Mouse (Mus musculus) testis, adult 2 months (tissue): ENCODE results near the gene Unc13d. TPM values are rescaled to one million over a fixed set of nuclear protein-coding genes. Genes with fewer than 3 reads are reported as not detected.
A peak's percentile ranks its signal among the peaks of the same experiment; 100 is the strongest.
"Not testable (repeated sequence)": the region's sequence is repeated elsewhere in the genome, so short reads cannot be mapped to it uniquely, and the experiment has no call there.

Source experiments
- H3K27ac ChIP-seq: fragments of 200-500 bp; 2 replicates; pipeline ENCODE4 v1.5.1; 2012; ENCODE audit warnings: low read depth, low read length; ENCODE audit not compliant: control insufficient read depth, insufficient read depth
- H3K27me3 ChIP-seq: fragments of 200-500 bp; 2 replicates; pipeline ENCODE4 v1.6.1; 2012; ENCODE audit warnings: mild to moderate bottlenecking, low read length, moderate library complexity; ENCODE audit not compliant: control insufficient read depth, insufficient read depth
- H3K36me3 ChIP-seq: fragments of 200-500 bp; 2 replicates; pipeline ENCODE4 v1.6.1; 2012; ENCODE audit warnings: mild to moderate bottlenecking, low read length; ENCODE audit not compliant: control insufficient read depth, insufficient read depth
- H3K4me1 ChIP-seq: fragments of 200-500 bp; 2 replicates; pipeline ENCODE4 v1.6.1; 2012; ENCODE audit warnings: low read length; ENCODE audit not compliant: control insufficient read depth, insufficient read depth
- H3K4me3 ChIP-seq: fragments of 200-500 bp; 2 replicates; pipeline ENCODE4 v1.5.1; 2012; ENCODE audit warnings: low read depth, mild to moderate bottlenecking, low read length, moderate library complexity, mixed read lengths; ENCODE audit not compliant: control insufficient read depth
- CTCF ChIP-seq: fragments of 200-500 bp; IDR thresholded peaks from 2 replicates; pipeline ENCODE4 v1.5.1; 2012; ENCODE audit warnings: low read depth, mild to moderate bottlenecking, inconsistent platforms, low read length, moderate library complexity; ENCODE audit not compliant: control insufficient read depth, insufficient read depth, insufficient replicate concordance
- POLR2A ChIP-seq: fragments of 200-500 bp; IDR thresholded peaks from 2 replicates; pipeline ENCODE4 v1.6.1; 2012; ENCODE audit warnings: low read depth, mild to moderate bottlenecking, inconsistent platforms, low read length, moderate library complexity; ENCODE audit not compliant: control insufficient read depth
- polyA plus RNA-seq: library from polyadenylated mRNA; depleted of rRNA; stranded (reverse); fragments of >200 nt; gene quantifications from 2 replicates; pipeline ENCODE4 v1.2.3, GENCODE M21; 2012; rRNA removed

The Unc13d gene
- polyA plus RNA-seq = 3.4 and 3.8 TPM in 2 replicates

GRCm38 (mm10) chr11:116077446-116078204, at the start of gene Unc13d:
Unc13d (minus strand) TSS chr11:116077961.
- Histone ChIP-seq H3K36me3 (no peaks in the 10 kb centered on the region), H3K27me3 (no peaks in the 10 kb centered on the region), H3K27ac (0 out of 2 replicates have a peak within 1 kb of the TSS, but pooled peaks have one; percentile 27), H3K4me3 (peak within 1 kb of the TSS; percentile 28), H3K4me1 (peaks cover 10% of the 10 kb centered on the region)
- no peak for TF ChIP-seq CTCF
- no peak for TF ChIP-seq POLR2A

DNA sequence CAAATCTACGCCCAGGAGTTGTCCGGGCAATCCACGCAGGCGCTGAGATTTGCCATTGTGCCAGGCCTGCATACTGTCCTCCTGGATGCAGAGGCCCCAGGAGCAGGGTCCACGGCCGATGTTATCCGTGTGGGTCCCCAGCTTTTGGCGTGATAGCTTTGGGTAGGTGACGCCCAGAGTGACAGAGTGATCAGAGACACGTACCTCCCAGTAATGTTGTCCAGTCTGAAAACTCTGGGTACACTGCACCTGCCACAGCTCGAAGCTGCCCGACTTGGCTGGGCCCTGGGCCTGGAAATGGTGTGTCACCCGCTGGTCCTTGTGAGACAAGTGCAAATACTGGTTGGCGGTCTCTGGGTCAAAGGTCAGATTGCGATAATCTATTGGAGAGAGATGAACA, 48.5 kb upstream of the Unc13d start:
- H3K27me3 ChIP-seq = no peaks in the 10 kb centered on the region
- H3K4me1 ChIP-seq = peaks cover 15% of the 10 kb centered on the region
- no peak overlapping the region for H3K4me3 ChIP-seq
- no peak overlapping the region for H3K27ac ChIP-seq
- H3K36me3 ChIP-seq = no peaks in the 10 kb centered on the region
- TF ChIP-seq POLR2A = no peak
- no peak for TF ChIP-seq CTCF

DNA sequence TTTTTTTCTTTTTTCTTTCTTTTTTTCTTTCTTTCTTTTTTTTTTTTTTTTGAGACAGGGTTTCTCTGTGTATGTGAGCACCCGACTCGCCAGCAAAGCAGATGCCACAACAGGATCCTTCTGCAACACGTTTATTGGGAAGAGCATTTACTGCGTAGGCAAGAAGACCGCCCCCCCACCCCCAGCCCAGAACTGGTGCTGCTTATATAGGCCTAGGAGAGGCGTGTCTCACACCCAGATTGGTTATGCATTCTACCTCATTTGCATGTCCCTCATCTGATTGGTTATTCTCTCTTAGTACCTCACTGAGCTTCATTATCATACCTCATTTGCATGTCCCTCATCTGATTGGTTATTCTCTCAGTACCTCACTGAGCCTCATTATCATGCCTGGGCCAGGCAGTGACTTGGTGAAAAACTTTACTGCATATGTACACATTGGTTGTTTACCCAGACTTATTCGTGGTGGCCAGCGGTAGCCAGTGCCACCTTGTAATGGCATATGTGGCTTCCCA, 44.0 kb upstream of the Unc13d start:
- H3K36me3 ChIP-seq, H3K4me1 ChIP-seq, H3K4me3 ChIP-seq, H3K27me3 ChIP-seq, H3K27ac ChIP-seq: not testable (repeated sequence)

DNA sequence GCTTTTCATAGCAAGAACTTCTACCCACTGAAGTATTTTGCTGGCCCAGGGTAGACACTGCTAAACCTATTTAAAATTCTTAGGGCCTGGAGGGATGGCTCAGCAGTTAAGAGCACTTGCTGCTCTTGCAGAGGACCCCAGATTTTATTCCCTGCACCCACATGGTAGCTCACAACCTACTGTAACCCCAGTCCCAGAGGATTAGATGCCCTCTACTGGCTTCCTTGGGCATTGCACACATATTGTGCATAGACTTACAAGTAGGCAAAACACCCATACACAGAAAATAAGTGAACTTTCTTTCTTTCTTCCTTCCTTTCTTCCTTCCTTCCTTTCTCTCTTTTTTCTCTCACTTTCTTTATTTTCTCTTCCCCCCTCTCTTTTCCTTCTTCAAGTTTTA, 40.1 kb upstream of the Unc13d start:
- Histone ChIP-seq H3K27me3 (no peaks in the 10 kb centered on the region), H3K4me3 (no peak overlapping the region), H3K27ac (no peak overlapping the region), H3K36me3 (no peaks in the 10 kb centered on the region), H3K4me1 (no peaks in the 10 kb centered on the region)
- no peak for TF ChIP-seq POLR2A
- TF ChIP-seq CTCF = peak; percentile 8; the same call in 1 of the 2 replicates

DNA sequence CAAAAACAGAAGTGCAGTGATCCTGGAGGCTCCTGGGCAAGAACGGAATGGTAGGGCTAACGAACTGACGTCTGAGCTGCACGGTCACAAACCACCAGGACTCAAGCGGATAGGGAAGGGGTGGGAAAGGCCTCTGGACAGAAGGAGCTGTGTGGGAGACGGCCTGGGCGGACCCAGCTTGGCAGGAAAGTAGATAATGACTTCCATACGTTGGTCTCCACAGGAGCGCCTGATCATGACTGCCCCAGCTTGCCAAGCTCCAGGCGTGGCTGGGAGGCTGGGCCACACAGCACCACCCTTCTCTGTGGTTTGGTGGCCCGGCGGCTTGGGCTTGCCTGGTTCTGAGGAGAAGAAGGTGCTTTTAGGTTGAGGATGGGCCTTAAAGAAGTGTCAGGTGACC, 39.5 kb upstream of the Unc13d start:
- H3K4me1 ChIP-seq = no peaks in the 10 kb centered on the region
- no peak overlapping the region for H3K27ac ChIP-seq
- no peak overlapping the region for H3K4me3 ChIP-seq
- no peaks in the 10 kb centered on the region for H3K36me3 ChIP-seq
- no peaks in the 10 kb centered on the region for H3K27me3 ChIP-seq
- TF ChIP-seq POLR2A (no peak), CTCF (no peak)

- TF ChIP-seq POLR2A (no peak), CTCF (no peak)
- Histone ChIP-seq H3K4me1 (peaks cover 25% of the 10 kb centered on the region), H3K27ac (no peak overlapping the region), H3K27me3 (no peaks in the 10 kb centered on the region), H3K36me3 (no peaks in the 10 kb centered on the region), H3K4me3 (no peak overlapping the region)
Observed at GRCm38 (mm10) chr11:116111611-116112203, 33.9 kb upstream of the Unc13d start.

DNA sequence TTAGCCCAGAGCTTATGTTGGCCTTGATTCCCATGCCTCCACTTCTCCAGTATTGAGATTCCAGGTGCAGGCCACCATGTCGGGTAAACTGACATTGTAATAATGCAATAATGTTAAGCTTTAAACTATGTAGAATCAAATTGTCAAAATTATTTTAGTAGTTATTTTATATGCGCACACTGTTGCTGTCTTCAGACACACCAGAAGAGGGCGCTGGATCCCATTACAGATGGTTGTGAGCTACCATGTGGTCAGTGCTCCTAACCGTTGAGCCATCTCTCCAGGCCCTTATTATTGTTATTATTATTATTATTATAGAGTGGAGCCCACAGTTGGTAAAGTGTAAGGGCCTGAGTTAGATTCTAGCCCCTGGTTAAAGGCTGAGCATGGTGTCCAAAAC, 33.3 kb upstream of the Unc13d start:
- no peaks in the 10 kb centered on the region for H3K27me3 ChIP-seq
- no peaks in the 10 kb centered on the region for H3K36me3 ChIP-seq
- TF ChIP-seq POLR2A (no peak), CTCF (no peak)
- H3K4me3 ChIP-seq = no peak overlapping the region
- H3K4me1 ChIP-seq = peaks cover 28% of the 10 kb centered on the region
- H3K27ac ChIP-seq = no peak overlapping the region
